Mouse (Mus musculus): ENCODE measurements at regions not wholly inside any gene's neighbourhood (a gene's known extent, or its start where the extent isn't known, plus 50 kb on each side); places are given as distances from the start of the nearest gene placed in this dataset.

- Histone ChIP-seq H3K9ac (ENCODE audit: low read depth, low read length) (no peak overlapping the region), H3K36me3 (ENCODE audit: control insufficient read depth, insufficient read depth, low read length) (no peaks in the 10 kb centered on the region), H3K79me2 (ENCODE audit: control insufficient read depth, insufficient read depth, low read length) (no peaks in the 10 kb centered on the region), H3K27ac (replicated peaks; ENCODE audit: insufficient read depth, low read depth, low read length) (no peak overlapping the region), H3K4me3 (ENCODE audit: insufficient read depth, low read depth, low read length) (no peak overlapping the region), H3K4me1 (ENCODE audit: control insufficient read depth, insufficient read depth, low read length) (no peaks in the 10 kb centered on the region), H3K27me3 (ENCODE audit: control insufficient read depth, insufficient read depth, low read length) (no peaks in the 10 kb centered on the region)
- 19% methylated on average over 1 of the region's 1 CpGs for WGBS
- DNase-seq (ENCODE audit: extremely low read depth, low read depth, low spot score): no peak
- no peak for TF ChIP-seq CTCF (IDR thresholded peaks at IDR 0.05; ENCODE audit: low read depth, low read length)
- no peak for TF ChIP-seq POLR2A (IDR thresholded peaks at IDR 0.05; ENCODE audit: extremely low read depth, insufficient read depth, low read length)
Measured at GRCm38 (mm10) chr3:142939773-142940172, 58.0 kb upstream of the Pkn2 start.

- Histone ChIP-seq H3K4me1 (ENCODE audit: control insufficient read depth, insufficient read depth, low read length) (no peaks in the 10 kb centered on the region), H3K4me3 (ENCODE audit: insufficient read depth, low read depth, low read length) (no peak overlapping the region), H3K36me3 (ENCODE audit: control insufficient read depth, insufficient read depth, low read length) (no peaks in the 10 kb centered on the region), H3K79me2 (ENCODE audit: control insufficient read depth, insufficient read depth, low read length) (no peaks in the 10 kb centered on the region), H3K9ac (ENCODE audit: low read depth, low read length) (no peak overlapping the region), H3K27ac (replicated peaks; ENCODE audit: insufficient read depth, low read depth, low read length) (no peak overlapping the region), H3K27me3 (ENCODE audit: control insufficient read depth, insufficient read depth, low read length) (no peaks in the 10 kb centered on the region)
- no peak for DNase-seq (ENCODE audit: extremely low read depth, low read depth, low spot score)
- no peak for TF ChIP-seq POLR2A (IDR thresholded peaks at IDR 0.05; ENCODE audit: extremely low read depth, insufficient read depth, low read length)
- no peak for TF ChIP-seq CTCF (IDR thresholded peaks at IDR 0.05; ENCODE audit: low read depth, low read length)
- WGBS: 69% methylated on average over 5 of the region's 5 CpGs
Measured at GRCm38 (mm10) chr3:142935949-142936348, 54.1 kb upstream of the Pkn2 start.

DNA sequence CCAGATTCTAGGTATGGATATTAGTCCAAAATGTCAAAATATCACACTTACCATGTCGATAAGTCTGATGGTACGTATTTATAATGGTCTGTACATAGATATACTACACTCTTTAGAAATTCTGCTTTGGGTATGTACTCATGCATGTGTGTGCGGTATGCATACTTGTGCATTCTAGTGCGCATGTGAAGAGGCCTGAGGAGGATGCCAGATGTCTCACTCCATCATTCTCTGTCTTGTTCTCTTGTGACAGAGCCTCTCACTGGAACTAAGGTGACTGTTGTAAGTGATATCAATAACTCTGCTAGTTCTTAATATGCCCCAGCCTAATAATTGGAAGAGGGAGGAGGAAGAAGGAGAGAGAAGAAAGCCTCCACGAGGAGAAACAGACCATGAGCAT lies 52.5 kb upstream of the Pkn2 start:
- H3K4me1 ChIP-seq (ENCODE audit: control insufficient read depth, insufficient read depth, low read length): no peaks in the 10 kb centered on the region
- DNase-seq (ENCODE audit: extremely low read depth, low read depth, low spot score): no peak
- no peak for TF ChIP-seq CTCF (IDR thresholded peaks at IDR 0.05; ENCODE audit: low read depth, low read length)
- TF ChIP-seq POLR2A (IDR thresholded peaks at IDR 0.05; ENCODE audit: extremely low read depth, insufficient read depth, low read length): no peak
- H3K9ac ChIP-seq (ENCODE audit: low read depth, low read length): no peak overlapping the region
- H3K36me3 ChIP-seq (ENCODE audit: control insufficient read depth, insufficient read depth, low read length): no peaks in the 10 kb centered on the region
- WGBS: 92% methylated on average over 5 of the region's 5 CpGs
- H3K4me3 ChIP-seq (ENCODE audit: insufficient read depth, low read depth, low read length): no peak overlapping the region
- H3K27ac ChIP-seq (replicated peaks; ENCODE audit: insufficient read depth, low read depth, low read length): no peak overlapping the region
- no peaks in the 10 kb centered on the region for H3K79me2 ChIP-seq (ENCODE audit: control insufficient read depth, insufficient read depth, low read length)
- H3K27me3 ChIP-seq (ENCODE audit: control insufficient read depth, insufficient read depth, low read length): no peaks in the 10 kb centered on the region

DNA sequence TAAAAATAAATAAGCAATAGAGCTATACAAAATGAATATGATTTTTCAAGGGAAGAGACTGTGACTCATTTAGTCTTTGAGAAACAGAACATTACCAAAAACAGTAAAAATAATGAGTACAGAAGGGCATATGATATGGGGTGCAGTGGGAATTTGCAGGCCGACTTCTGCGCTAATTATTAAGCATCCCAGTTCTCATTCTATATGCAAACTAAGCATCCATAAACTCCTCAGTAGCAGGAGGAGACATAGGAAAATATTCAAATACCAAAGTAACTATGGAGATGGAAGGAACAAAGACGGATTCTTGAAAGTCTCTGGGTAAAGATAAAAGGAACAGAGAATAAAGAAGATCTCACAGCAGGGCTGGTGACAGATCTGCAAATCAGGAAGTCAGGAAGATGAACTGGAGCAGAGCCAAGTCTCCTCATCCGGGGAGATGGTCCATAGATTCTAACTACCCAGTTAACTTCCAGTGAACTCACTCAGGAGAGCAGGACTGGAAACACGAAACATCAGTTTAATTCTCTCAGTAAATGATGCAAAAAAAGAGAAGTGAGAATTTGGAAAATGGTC lies 52.0 kb upstream of the Pkn2 start:
- no peak overlapping the region for H3K27ac ChIP-seq (replicated peaks; ENCODE audit: insufficient read depth, low read depth, low read length)
- DNase-seq (ENCODE audit: extremely low read depth, low read depth, low spot score): no peak
- no peaks in the 10 kb centered on the region for H3K36me3 ChIP-seq (ENCODE audit: control insufficient read depth, insufficient read depth, low read length)
- H3K79me2 ChIP-seq (ENCODE audit: control insufficient read depth, insufficient read depth, low read length): no peaks in the 10 kb centered on the region
- TF ChIP-seq CTCF (IDR thresholded peaks at IDR 0.05; ENCODE audit: low read depth, low read length) (no peak), POLR2A (IDR thresholded peaks at IDR 0.05; ENCODE audit: extremely low read depth, insufficient read depth, low read length) (no peak)
- H3K4me3 ChIP-seq (ENCODE audit: insufficient read depth, low read depth, low read length): no peak overlapping the region
- H3K4me1 ChIP-seq (ENCODE audit: control insufficient read depth, insufficient read depth, low read length): no peaks in the 10 kb centered on the region
- no peak overlapping the region for H3K9ac ChIP-seq (ENCODE audit: low read depth, low read length)
- H3K27me3 ChIP-seq (ENCODE audit: control insufficient read depth, insufficient read depth, low read length): no peaks in the 10 kb centered on the region
- 76% methylated on average over 5 of the region's 5 CpGs for WGBS

Data from liver, adult 2 months (tissue).